Mouse (Mus musculus): Measurements from ENCODE around the gene Nop58. TPM values are rescaled to one million over a fixed set of nuclear protein-coding genes. Genes with fewer than 3 reads are reported as not detected.

Gene Nop58
- 15.3 and 22.7 TPM in 2 replicates for polyA plus RNA-seq (2012; rRNA removed; ENCODE audit: low replicate concordance)

DNA sequence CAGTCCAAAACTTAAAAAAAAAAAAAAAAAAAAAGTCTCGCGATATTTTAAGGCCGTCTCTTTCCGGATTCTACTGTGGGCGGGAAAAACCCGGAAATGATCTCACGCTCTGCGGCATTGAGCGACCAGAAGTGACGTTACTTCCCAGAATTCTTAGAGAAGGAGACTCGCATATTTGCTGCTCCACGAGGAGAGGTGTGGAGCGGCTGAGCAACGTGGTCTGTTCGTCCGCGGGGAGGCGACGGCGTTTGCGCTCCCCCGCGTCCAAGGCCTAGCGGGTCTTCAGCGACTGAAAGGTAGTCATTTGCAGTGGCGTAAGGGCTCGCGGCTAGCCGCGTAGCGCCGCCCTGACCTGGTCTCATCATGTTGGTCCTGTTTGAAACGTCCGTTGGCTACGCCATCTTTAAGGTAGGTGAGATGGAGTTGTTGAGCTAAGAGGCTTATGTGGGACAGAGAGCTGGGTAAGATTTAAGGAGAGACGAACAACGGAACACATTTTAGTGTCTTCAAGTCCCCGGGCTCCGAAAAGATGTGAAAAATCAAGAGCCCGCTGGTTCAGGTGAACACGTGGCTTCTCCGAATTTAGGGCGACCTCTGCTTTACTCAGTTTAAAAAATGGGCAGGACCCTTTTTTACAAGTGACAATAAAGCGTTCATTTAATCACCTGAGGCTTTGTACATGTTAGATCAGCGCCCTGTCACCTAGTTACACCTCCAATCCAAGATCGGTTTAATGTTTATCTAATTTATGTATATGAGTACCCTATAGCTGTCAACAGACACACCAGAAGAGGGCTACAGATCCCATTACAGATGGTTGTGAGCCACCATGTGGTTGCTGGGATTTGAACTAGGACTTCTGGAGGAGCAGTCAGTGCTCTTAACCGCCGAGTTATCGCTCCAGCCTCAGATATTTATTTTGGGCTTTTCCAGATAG lies at the start of gene Nop58:
TSS of gene Nop58 (plus strand) at position 153 of the 937 bp plus-strand sequence.

DNA sequence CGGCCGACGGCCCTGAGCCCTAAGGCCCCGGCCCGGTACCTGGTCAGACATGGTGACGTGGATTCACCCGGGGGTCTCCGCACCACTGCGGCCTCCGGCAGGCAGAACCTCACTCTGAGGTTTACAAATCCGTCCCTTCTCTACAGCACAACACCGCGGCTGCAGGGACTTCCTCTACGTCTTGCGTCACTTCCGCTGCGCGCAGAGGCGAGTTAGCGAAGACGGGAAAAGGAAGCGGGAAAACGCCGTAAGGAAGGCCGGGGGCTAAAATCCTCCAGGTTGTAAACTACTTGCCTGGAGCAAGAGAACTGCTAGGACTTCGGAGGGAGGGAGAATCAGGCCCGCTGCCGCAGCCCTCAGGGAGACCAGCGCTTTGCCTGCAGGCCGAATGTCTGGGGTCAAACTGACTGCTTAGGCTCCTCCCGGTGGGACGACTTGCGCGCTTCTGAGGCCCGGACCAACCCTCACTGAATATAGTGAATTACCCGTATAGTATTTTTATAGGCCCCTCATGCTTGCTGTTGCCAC lies 14.1 kb upstream of the Nop58 start, which contains the start of gene Sumo1:
TSS of gene Sumo1 (minus strand) at position 194 of the 528 bp plus-strand sequence.

GRCm38 (mm10) chr1:59763164-59763768 lies 78.5 kb downstream of the Nop58 start, which contains the start of gene Bmpr2:
TSS of gene Bmpr2 (plus strand) at chr1:59763400.

Other genes with a start within 250 kb of the Nop58 start
- gene Fzd7, start 202.5 kb upstream of the Nop58 start, polyA plus RNA-seq (2012; rRNA removed; ENCODE audit: low replicate concordance), result 25.7 and 40.3 TPM in 2 replicates
- gene Gm973, start 168.7 kb upstream of the Nop58 start, polyA plus RNA-seq (2012; rRNA removed; ENCODE audit: low replicate concordance), result 1.0 TPM in 1 of 2 replicates, not detected in the other
- 7.0 and 17.0 TPM in 2 replicates for gene Sumo1, start 14.1 kb upstream of the Nop58 start, polyA plus RNA-seq (2012; rRNA removed; ENCODE audit: low replicate concordance)
- 4.3 and 10.5 TPM in 2 replicates for gene Bmpr2, start 78.4 kb downstream of the Nop58 start, polyA plus RNA-seq (2012; rRNA removed; ENCODE audit: low replicate concordance)
- 7.9 and 18.1 TPM in 2 replicates for gene Fam117b, start 228.0 kb downstream of the Nop58 start, polyA plus RNA-seq (2012; rRNA removed; ENCODE audit: low replicate concordance)

Data from mammary gland, adult 2 months (tissue).